Mouse (Mus musculus) intestine, embryonic 16.5 days (tissue): ENCODE data around the gene Ralb. TPM values are rescaled to one million over a fixed set of nuclear protein-coding genes. Genes with fewer than 3 reads are reported as not detected.

Experiments used
- ATAC-seq: fragments of 200-750 bp; cut with Nextera tagmentation; 2 replicates; pipeline ENCODE4 v1.8.0; 2017; ENCODE audit warnings: moderate TSS enrichment, moderate library complexity
- H3K27ac ChIP-seq: fragments of 300-500 bp; sonication (generic); 2 replicates; pipeline ENCODE4 v1.5.1; 2014; ENCODE audit warnings: mild to moderate bottlenecking, low read length
- H3K27me3 ChIP-seq: fragments of 300-500 bp; sonication (generic); replicated peaks from 2 replicates; pipeline ENCODE4 v1.6.1; 2014; ENCODE audit warnings: low read length, control low read depth, mixed read lengths; ENCODE audit not compliant: control insufficient read depth, insufficient read depth
- H3K36me3 ChIP-seq: fragments of 300-500 bp; sonication (generic); 2 replicates; pipeline ENCODE4 v1.6.1; 2014; ENCODE audit warnings: low read length, control low read depth; ENCODE audit not compliant: control insufficient read depth, insufficient read depth
- H3K4me1 ChIP-seq: fragments of 300-500 bp; sonication (generic); 2 replicates; pipeline ENCODE4 v1.6.1; 2014; ENCODE audit warnings: low read length, control low read depth, mixed read lengths; ENCODE audit not compliant: control insufficient read depth, insufficient read depth
- H3K4me2 ChIP-seq: fragments of 300-500 bp; sonication (generic); 2 replicates; pipeline ENCODE4 v1.6.1; 2014; ENCODE audit warnings: low read depth, low read length, control low read depth
- H3K4me3 ChIP-seq: fragments of 300-500 bp; sonication (generic); 2 replicates; pipeline ENCODE4 v1.5.1; 2014; ENCODE audit warnings: mild to moderate bottlenecking, low read length
- H3K9ac ChIP-seq: fragments of 300-500 bp; sonication (generic); 2 replicates; pipeline ENCODE4 v1.6.1; 2014; ENCODE audit warnings: low read depth, low read length
- H3K9me3 ChIP-seq: fragments of 300-500 bp; sonication (generic); 2 replicates; pipeline ENCODE4 v1.6.1; 2016; ENCODE audit warnings: low read length, control low read depth; ENCODE audit not compliant: control insufficient read depth
- WGBS: fragments of 180-500 bp; shearing (Covaris S2); extraction: QIAGEN DNeasy Blood & Tissue Kit; methylation state at CpG from one replicate; pipeline ENCODE4 v1.1.7; 2014; 5-methylcytosine and 5-hydroxymethylcytosine counted together
- polyA plus RNA-seq: library from polyadenylated mRNA; unstranded; fragments of >200 nt; fragmentation: Nextera tagmentation; extraction: Ambion mirVana; gene quantifications from 2 replicates; pipeline ENCODE4 v1.2.1, GENCODE M21; 2015

The Ralb gene
- polyA plus RNA-seq, 1 experiment from 2014 or later: 203 TPM

GRCm38 (mm10) chr1:119451417-119451816 lies 53.2 kb downstream of the Ralb start:
- H3K27ac ChIP-seq: no peak overlapping the region
- H3K36me3 ChIP-seq: no peaks in the 10 kb centered on the region
- no peaks in the 10 kb centered on the region for H3K9me3 ChIP-seq
- no peak for ATAC-seq
- H3K4me1 ChIP-seq: no peaks in the 10 kb centered on the region
- H3K4me3 ChIP-seq: no peak overlapping the region
- H3K4me2 ChIP-seq: no peak overlapping the region
- no peak overlapping the region for H3K9ac ChIP-seq
- 71% methylated on average over 10 of the region's 10 CpGs for WGBS
- H3K27me3 ChIP-seq: no peaks in the 10 kb centered on the region

- H3K4me3 ChIP-seq: no peak overlapping the region
- H3K9me3 ChIP-seq: no peaks in the 10 kb centered on the region
- no peak overlapping the region for H3K4me2 ChIP-seq
- H3K27ac ChIP-seq: no peak overlapping the region
- H3K9ac ChIP-seq: no peak overlapping the region
- no peaks in the 10 kb centered on the region for H3K27me3 ChIP-seq
- no peaks in the 10 kb centered on the region for H3K36me3 ChIP-seq
- 84% methylated on average over 10 of the region's 10 CpGs for WGBS
- ATAC-seq: no peak
- no peaks in the 10 kb centered on the region for H3K4me1 ChIP-seq
Observed at GRCm38 (mm10) chr1:119450651-119451345, 53.8 kb downstream of the Ralb start.

- 59% methylated on average over 10 of the region's 10 CpGs for WGBS
- Histone ChIP-seq H3K27me3 (no peaks in the 10 kb centered on the region), H3K4me1 (no peaks in the 10 kb centered on the region), H3K9ac (no peak overlapping the region), H3K27ac (no peak overlapping the region), H3K4me3 (no peak overlapping the region), H3K4me2 (no peak overlapping the region), H3K36me3 (no peaks in the 10 kb centered on the region), H3K9me3 (no peaks in the 10 kb centered on the region)
- no peak for ATAC-seq
Observed at GRCm38 (mm10) chr1:119446753-119447283, 57.8 kb downstream of the Ralb start.

- no peak overlapping the region for H3K9ac ChIP-seq
- no peaks in the 10 kb centered on the region for H3K36me3 ChIP-seq
- H3K4me3 ChIP-seq: no peak overlapping the region
- H3K27me3 ChIP-seq: no peaks in the 10 kb centered on the region
- no peaks in the 10 kb centered on the region for H3K4me1 ChIP-seq
- H3K4me2 ChIP-seq: no peak overlapping the region
- no peak overlapping the region for H3K27ac ChIP-seq
- 83% methylated on average over 21 of the region's 21 CpGs for WGBS
- no peaks in the 10 kb centered on the region for H3K9me3 ChIP-seq
- ATAC-seq: no peak
Observed at GRCm38 (mm10) chr1:119443591-119444350, 60.8 kb downstream of the Ralb start.

- Histone ChIP-seq H3K4me3 (no peak overlapping the region), H3K4me1 (no peaks in the 10 kb centered on the region), H3K4me2 (no peak overlapping the region), H3K36me3 (no peaks in the 10 kb centered on the region), H3K9ac (no peak overlapping the region), H3K27ac (no peak overlapping the region), H3K9me3 (no peaks in the 10 kb centered on the region), H3K27me3 (no peaks in the 10 kb centered on the region)
- no peak for ATAC-seq
- 86% methylated on average over 9 of the region's 9 CpGs for WGBS
Observed at GRCm38 (mm10) chr1:119442901-119443300, 61.7 kb downstream of the Ralb start.

- no peak overlapping the region for H3K4me2 ChIP-seq
- no peaks in the 10 kb centered on the region for H3K36me3 ChIP-seq
- H3K27me3 ChIP-seq: no peaks in the 10 kb centered on the region
- H3K4me3 ChIP-seq: no peak overlapping the region
- H3K9ac ChIP-seq: no peak overlapping the region
- no peaks in the 10 kb centered on the region for H3K4me1 ChIP-seq
- H3K9me3 ChIP-seq: no peaks in the 10 kb centered on the region
- ATAC-seq: no peak
- H3K27ac ChIP-seq: no peak overlapping the region
- 94% methylated on average over 9 of the region's 9 CpGs for WGBS
Observed at GRCm38 (mm10) chr1:119438105-119438637, 66.4 kb downstream of the Ralb start.

- ATAC-seq: no peak
- WGBS: 67% methylated on average over 6 of the region's 6 CpGs
- no peaks in the 10 kb centered on the region for H3K9me3 ChIP-seq
- H3K4me3 ChIP-seq: no peak overlapping the region
- no peak overlapping the region for H3K27ac ChIP-seq
- no peaks in the 10 kb centered on the region for H3K4me1 ChIP-seq
- H3K4me2 ChIP-seq: no peak overlapping the region
- H3K27me3 ChIP-seq: no peaks in the 10 kb centered on the region
- no peaks in the 10 kb centered on the region for H3K36me3 ChIP-seq
- no peak overlapping the region for H3K9ac ChIP-seq
Observed at GRCm38 (mm10) chr1:119437401-119437800, 67.2 kb downstream of the Ralb start.

GRCm38 (mm10) chr1:119424141-119424860 lies 80.3 kb downstream of the Ralb start:
- H3K9me3 ChIP-seq: no peaks in the 10 kb centered on the region
- H3K4me3 ChIP-seq: no peak overlapping the region
- WGBS: 19% methylated on average over 6 of the region's 6 CpGs
- no peak overlapping the region for H3K4me2 ChIP-seq
- H3K27me3 ChIP-seq: peaks cover 52% of the 10 kb centered on the region
- H3K36me3 ChIP-seq: no peaks in the 10 kb centered on the region
- H3K4me1 ChIP-seq: peaks cover 21% of the 10 kb centered on the region
- no peak overlapping the region for H3K27ac ChIP-seq
- no peak overlapping the region for H3K9ac ChIP-seq
- no peak for ATAC-seq

- no peak for ATAC-seq
- 4% methylated on average over 14 of the region's 14 CpGs for WGBS
- Histone ChIP-seq H3K4me2 (no peak overlapping the region), H3K9me3 (no peaks in the 10 kb centered on the region), H3K4me3 (no peak overlapping the region), H3K27ac (no peak overlapping the region), H3K9ac (no peak overlapping the region), H3K4me1 (peaks cover 21% of the 10 kb centered on the region), H3K36me3 (no peaks in the 10 kb centered on the region), H3K27me3 (peaks cover 60% of the 10 kb centered on the region)
Observed at GRCm38 (mm10) chr1:119423510-119423909, 81.1 kb downstream of the Ralb start.
